Mouse (Mus musculus) neural tube, embryonic 10.5 days (tissue): ENCODE results near the gene Abcc5.

Experiments
- DNase-seq: peaks from one replicate; pipeline ENCODE4 v3.0.0-alpha.2; 2017; ENCODE audit warnings: low spot score; ENCODE audit errors: extremely low spot score

Gene Abcc5

GRCm38 (mm10) chr16:20424226-20424663, 1.9 kb downstream of the Abcc5 start:
- DNase-seq = no peak

- DNase-seq = no peak
These were observed 3.1 kb downstream of the Abcc5 start for GRCm38 (mm10) chr16:20422938-20423730.

- no peak for DNase-seq
These were observed 8.1 kb downstream of the Abcc5 start for GRCm38 (mm10) chr16:20418054-20418453.

DNA sequence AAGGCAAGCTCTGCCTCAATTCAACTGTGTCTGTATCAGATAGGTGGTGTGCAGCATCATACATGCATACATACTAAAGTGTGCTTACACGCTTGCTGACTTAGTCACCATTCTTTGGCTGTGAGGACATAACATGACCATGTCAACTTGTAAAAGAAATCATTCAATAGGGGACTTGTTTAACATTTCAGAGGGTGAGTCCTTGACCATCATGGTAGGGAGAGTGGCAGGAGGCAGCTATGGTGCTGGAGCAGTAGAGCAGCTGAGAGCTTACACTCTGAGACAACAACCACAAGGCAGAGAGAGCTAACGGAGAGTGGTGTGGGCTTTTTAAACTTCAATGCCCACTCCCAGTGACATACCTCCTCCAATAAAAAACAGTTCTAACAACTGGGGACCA, 9.9 kb downstream of the Abcc5 start:
- no peak for DNase-seq

GRCm38 (mm10) chr16:20415804-20416203, 10.4 kb downstream of the Abcc5 start:
- DNase-seq = no peak

DNA sequence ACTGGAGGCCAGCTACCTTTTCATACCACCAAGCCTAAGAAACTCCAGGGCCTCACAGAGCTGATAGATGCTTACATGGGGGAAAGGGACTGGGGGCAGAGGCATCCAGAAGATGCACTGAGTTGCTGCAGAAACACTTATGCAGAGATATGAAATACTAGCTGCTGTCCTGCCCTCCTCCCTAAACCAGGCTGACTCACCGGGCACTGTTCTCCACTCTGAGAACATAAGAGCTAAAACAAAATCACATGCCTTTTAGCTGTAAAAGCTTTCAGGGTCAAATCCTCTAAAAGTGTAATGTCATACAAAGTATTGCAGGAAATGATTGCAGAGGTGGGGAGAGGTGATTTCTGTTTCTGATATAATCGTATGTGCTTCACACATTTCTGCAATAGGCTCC, 11.0 kb downstream of the Abcc5 start:
- DNase-seq = no peak

DNA sequence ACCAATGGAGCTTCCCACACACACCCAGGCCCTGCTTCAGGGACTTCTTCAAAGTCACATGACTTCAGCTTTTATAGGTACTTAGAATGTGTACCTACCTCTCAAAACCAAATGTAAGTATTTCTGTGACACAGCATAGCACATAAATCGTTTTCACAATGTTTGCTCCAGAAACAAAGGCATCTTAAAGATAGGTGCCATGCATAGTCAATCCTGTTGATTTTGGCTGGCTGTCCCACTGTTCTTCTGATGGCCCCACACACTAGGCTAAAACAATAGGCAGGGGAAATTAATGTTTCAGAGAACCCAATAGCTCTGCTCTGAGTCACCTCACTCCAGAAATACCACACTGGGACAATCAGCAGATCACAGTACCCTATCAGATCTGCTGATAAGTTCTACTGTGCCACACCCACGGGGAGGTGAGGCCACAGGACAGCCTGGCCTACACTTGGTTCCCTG, 12.3 kb downstream of the Abcc5 start:
- no peak for DNase-seq

- no peak for DNase-seq
These were observed 14.1 kb downstream of the Abcc5 start for GRCm38 (mm10) chr16:20411958-20412570.

GRCm38 (mm10) chr16:20405335-20405734, 20.9 kb downstream of the Abcc5 start:
- no peak for DNase-seq

DNA sequence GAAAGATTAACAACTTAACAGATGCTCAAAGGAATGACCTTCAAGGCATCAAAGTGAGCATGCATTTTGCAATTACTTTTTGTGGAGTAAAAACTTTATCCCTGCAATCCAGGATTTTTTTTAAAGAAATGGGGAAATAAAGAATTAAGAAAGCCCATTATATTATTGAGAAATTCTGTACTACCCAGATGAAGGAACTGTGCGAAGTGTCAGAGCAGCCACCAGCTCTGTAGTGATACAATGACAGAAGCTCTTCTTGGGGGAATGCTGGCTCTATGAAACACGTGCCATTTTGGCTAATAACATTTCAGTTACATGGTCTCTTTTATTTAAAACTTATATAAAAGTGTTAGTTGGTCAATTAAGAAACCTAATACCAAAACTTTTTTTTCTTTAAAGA, 22.9 kb downstream of the Abcc5 start:
- no peak for DNase-seq

DNA sequence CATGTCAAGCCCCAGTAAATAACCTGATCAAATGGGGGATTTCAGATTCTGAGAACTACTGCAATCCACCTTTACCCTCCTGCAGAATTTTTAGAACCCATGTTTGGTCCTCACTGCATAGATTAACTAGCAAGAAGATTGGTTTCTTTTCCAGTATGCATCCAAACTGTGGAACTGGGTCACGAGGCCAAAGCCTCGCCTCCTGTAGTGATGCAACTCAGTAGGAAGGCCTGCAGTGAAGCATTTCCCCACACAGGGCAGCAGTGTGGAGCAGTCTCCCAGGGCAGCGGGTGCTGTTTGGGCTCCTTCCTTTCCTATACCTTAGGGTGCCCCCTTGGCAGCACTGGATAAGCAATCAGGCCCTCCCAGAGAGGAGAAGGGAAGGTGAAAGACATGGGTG, 24.6 kb downstream of the Abcc5 start:
- no peak for DNase-seq

GRCm38 (mm10) chr16:20400707-20401591, 25.2 kb downstream of the Abcc5 start:
- DNase-seq = no peak

DNA sequence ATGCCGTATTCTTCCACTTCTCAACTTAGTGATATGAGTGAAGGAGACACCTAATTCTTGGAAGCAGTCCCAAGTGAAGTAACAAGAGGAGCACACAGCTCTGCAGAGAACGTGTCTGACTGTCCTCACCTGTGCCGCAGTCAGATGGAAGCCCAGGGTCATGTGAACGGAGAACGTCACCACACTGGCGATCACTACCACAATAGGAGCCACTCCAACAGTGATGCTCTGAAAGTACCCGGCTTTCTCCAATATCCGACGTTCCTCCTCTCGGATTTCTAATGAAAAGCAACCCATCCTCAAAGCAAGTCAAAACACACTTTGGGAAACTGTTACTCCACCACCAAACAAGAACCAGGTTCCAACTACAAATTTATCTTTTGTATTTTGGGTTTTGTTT, 29.3 kb downstream of the Abcc5 start:
- no peak for DNase-seq

GRCm38 (mm10) chr16:20395216-20395907, 30.8 kb downstream of the Abcc5 start:
- DNase-seq = no peak

GRCm38 (mm10) chr16:20391753-20392152, 34.4 kb downstream of the Abcc5 start:
- no peak for DNase-seq

GRCm38 (mm10) chr16:20390233-20390632, 36.0 kb downstream of the Abcc5 start:
- no peak for DNase-seq

DNA sequence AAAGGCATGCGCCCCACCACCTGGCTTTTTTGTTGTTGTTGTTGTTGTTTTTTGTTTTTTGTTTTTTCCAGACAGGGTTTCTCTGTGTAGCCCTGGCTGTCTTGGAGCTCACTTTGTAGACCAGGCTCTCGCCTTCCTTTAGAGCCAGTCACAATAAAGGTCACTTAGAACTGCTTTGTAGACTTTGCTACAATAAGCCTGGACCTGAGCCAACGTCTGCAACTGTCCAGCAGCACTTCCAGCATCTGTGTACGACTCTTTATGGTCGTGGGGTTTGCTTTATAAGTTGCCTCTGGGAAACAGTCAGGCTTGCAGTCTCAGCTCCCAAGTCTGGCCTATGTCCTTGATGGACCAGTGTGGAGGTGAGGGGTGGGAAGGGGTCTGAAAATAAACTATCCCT, 45.2 kb downstream of the Abcc5 start:
- no peak for DNase-seq

DNA sequence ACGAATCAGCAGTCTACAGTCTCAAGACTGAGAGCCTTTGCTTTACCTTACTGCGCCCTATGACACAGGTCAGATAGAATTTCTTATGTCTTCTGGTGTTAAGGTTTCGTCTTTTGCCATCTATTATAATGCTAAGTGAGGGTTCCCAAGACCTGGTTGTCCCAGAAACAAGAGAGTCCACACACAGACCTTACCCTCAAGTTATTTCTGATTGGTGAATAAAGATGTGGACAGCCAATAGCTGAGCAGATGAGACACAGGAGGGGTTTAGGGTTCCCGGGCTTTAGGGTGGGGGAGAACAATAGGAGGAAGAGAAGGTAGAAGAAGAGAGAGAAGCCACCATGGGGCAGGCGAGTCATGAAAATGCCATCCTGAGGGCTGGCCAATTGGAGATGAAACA, 50.9 kb downstream of the Abcc5 start:
- DNase-seq = no peak

GRCm38 (mm10) chr16:20371731-20372130, 54.5 kb downstream of the Abcc5 start:
- no peak for DNase-seq

- no peak for DNase-seq
These were observed 58.0 kb downstream of the Abcc5 start for GRCm38 (mm10) chr16:20368221-20368620.

DNA sequence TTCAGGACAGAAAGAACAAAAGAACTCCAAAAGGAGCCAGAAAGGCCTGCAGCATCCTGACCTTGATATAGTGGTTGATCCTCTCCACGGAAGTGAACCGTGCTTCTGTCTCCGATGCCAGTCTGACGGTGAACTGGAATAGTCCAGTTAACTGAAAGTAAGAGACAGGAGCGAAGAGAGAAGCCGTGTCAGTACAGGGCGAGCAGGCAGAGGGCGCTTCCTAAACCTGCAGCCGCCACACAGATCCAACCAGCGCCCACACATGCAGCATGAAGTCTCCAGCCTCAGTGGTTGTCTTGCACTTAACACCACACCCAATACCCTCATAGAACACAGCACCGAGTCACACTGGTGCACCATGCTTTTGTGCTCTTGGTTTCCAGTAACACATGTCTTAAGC, 64.1 kb downstream of the Abcc5 start:
- DNase-seq = no peak
